Comparison of ENCODE assay signal across 7 mouse cellular contexts in the genomic region with DNA sequence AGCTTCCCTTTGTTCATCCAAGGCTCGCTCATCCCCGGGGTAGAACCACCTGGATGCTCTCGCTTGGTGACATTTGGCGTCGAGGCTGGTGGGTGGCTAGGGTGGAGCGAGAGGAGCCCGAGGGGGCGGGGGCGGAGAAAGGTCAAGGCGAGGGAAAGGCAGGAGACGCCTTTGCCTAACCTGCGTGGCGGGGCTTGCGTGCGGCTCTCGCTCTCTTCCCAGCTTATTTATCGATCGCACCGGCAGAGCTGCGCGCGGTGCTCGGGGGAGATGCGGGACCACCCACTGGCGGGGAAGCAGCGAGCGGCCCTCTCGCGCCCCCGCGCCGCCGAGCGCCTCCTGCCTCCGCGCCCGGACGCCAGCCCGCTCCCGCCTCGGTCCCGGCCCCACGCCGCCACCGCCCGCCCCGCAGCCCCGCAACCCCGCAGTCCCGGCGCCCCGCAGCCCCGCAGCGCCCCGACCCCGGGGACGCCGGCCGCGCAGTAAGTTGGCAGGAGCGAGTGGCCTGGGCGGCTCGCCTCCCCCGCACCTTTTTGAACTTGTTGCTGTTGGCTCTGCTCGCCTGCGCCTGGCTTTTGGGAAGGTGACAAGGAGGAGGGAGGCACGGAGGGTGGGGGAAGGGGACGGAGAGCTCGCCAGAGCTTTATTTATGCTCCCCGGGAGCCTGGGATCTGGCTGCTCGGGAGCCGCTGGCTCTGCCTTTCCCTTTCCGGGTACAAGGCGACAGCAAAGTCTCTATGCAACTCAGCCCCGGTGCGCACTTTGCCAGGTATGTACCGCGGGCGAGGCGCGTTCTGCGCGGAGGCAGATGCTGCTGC. TPM values are rescaled to one million over a fixed set of nuclear protein-coding genes. Genes with fewer than 3 reads are reported as not detected.
DNase-seq lines count a peak whose midpoint lies in the region; ATAC-seq and TF ChIP-seq lines count a peak whose summit lies in the region.

No protein-coding gene starts in this region.

- H3K9me3 ChIP-seq in hindbrain, postnatal 0 days (ENCODE audit: low read length), result no peaks in the 10 kb centered on the region
- H3K9me3 ChIP-seq in neural tube, embryonic 11.5 days (ENCODE audit: control insufficient read depth, low read length), result no peaks in the 10 kb centered on the region

- peak overlapping the region; percentile 88 for H3K27ac ChIP-seq in hindbrain, postnatal 0 days
- H3K27ac ChIP-seq in neural tube, embryonic 11.5 days (ENCODE audit: low read depth, low read length), result no peak overlapping the region

- H3K4me1 ChIP-seq in hindbrain, postnatal 0 days (ENCODE audit: insufficient read depth, low read length), result no peaks in the 10 kb centered on the region
- no peaks in the 10 kb centered on the region for H3K4me1 ChIP-seq in neural tube, embryonic 11.5 days (ENCODE audit: control insufficient read depth, insufficient read depth, low read length)

- intact Hi-C loops in left cerebral cortex, postnatal 14 days (cut with DNase I), result loop anchor here (5.0 kb wide), 4 partner anchors 322 to 1448 kb away; no protein-coding TSS in a partner anchor

- peak overlapping the region; percentile 73 for H3K9ac ChIP-seq in hindbrain, postnatal 0 days (replicated peaks; ENCODE audit: low read length)
- H3K9ac ChIP-seq in neural tube, embryonic 11.5 days (ENCODE audit: low read length), result peak overlapping the region; percentile 72

- peak overlapping the region; percentile 71 for H3K4me2 ChIP-seq in hindbrain, postnatal 0 days (ENCODE audit: low read depth, low read length)
- H3K4me2 ChIP-seq in neural tube, embryonic 11.5 days (ENCODE audit: low read depth), result peak overlapping the region; percentile 94

- H3K36me3 ChIP-seq in hindbrain, postnatal 0 days (ENCODE audit: insufficient read depth, low read length), result no peaks in the 10 kb centered on the region
- H3K36me3 ChIP-seq in neural tube, embryonic 11.5 days (ENCODE audit: control insufficient read depth, insufficient read depth, low read length), result no peaks in the 10 kb centered on the region

- no peaks in the 10 kb centered on the region for H3K27me3 ChIP-seq in hindbrain, postnatal 0 days (ENCODE audit: insufficient read depth, low read length)
- H3K27me3 ChIP-seq in neural tube, embryonic 11.5 days (ENCODE audit: control insufficient read depth, insufficient read depth, low read length), result peaks cover 5% of the 10 kb centered on the region; the same call in 1 of the 2 replicates

- WGBS in hindbrain, postnatal 0 days, result under 1% methylated on average over 70 of the region's 83 CpGs
- under 1% methylated on average over 53 of the region's 83 CpGs for WGBS in neural tube, embryonic 11.5 days

- peak; percentile 57 for DNase-seq in adrenal gland, postnatal 25 days
- peak; percentile 85 to 86 for DNase-seq in cerebellum, postnatal 10 days
- peak; percentile 57 to 83 for DNase-seq in frontal cortex, adult 2 months (ENCODE audit: extremely low spot score in 1 of 2, low spot score in 1 of 2)
- DNase-seq in hindbrain, postnatal 0 days (ENCODE audit: low spot score), result peak; percentile 75
- DNase-seq in left cerebral cortex, postnatal 14 days (ENCODE audit: low spot score in 2 of 2), result peak; percentile 58 to 67
- peak; percentile 70 for DNase-seq in neural tube, embryonic 11.5 days (ENCODE audit: low spot score)
- DNase-seq in B cell, adult 2 months, result no peak

- TF ChIP-seq CTCF in hindbrain, postnatal 0 days (IDR thresholded peaks at IDR 0.05; ENCODE audit: low read depth), result no peak

- peak; percentile 71 for ATAC-seq in hindbrain, postnatal 0 days
- ATAC-seq in neural tube, embryonic 11.5 days (ENCODE audit: insufficient read depth, low FRiP score, low TSS enrichment), result peak; percentile 76

- H3K4me3 ChIP-seq in hindbrain, postnatal 0 days (ENCODE audit: low read length), result peak overlapping the region; percentile 89
- H3K4me3 ChIP-seq in neural tube, embryonic 11.5 days (ENCODE audit: low read depth, low read length), result peak overlapping the region; percentile 75

RNA-seq across cellular contexts. Expression of a gene that starts 0.4 kb away (rescaled TPM):
- 3.7 and 4.5 TPM in 2 replicates for total RNA-seq in adrenal gland, postnatal 25 days (2021)
- 43.1 and 43.9 TPM in 2 replicates for polyA plus RNA-seq in frontal cortex, adult 2 months (2012; rRNA removed)
- 87.7 and 90.6 TPM in 2 replicates for total RNA-seq in hindbrain, postnatal 0 days (2014; rRNA removed)
- 40.6 and 41.9 TPM in 2 replicates for polyA plus RNA-seq in hindbrain, postnatal 0 days (2015; fragmentation: Nextera tagmentation; extraction: Ambion mirVana)
- total RNA-seq in left cerebral cortex, postnatal 14 days (2021), result 10 to 100 TPM; 72.0 to 73.2 TPM
- 2.0 and 2.2 TPM in 2 replicates for polyA plus RNA-seq in neural tube, embryonic 11.5 days (2014; fragmentation: Nextera tagmentation; extraction: Ambion mirVana)

Comparison
In these comparisons a context has a peak if more than half of its experiments do, and no peak if none do; other contexts are left out.
1. DNase-seq: peak in adrenal gland, postnatal 25 days (single experiment), cerebellum, postnatal 10 days (2 of 2), frontal cortex, adult 2 months (2 of 2), hindbrain, postnatal 0 days (single experiment), left cerebral cortex, postnatal 14 days (2 of 2) and neural tube, embryonic 11.5 days (single experiment); none in B cell, adult 2 months (0 of 2).
2. RNA of a gene that starts 0.4 kb away (total RNA-seq): 87.7 to 90.6 TPM in hindbrain, postnatal 0 days and 72.0 to 73.2 TPM in left cerebral cortex, postnatal 14 days; 3.7 to 4.5 TPM in adrenal gland, postnatal 25 days; every median in the first group is over 10 times any median in the second.